Mouse (Mus musculus) fat pad, adult 2 months (tissue): Measurements from ENCODE around the gene Gm14214.

Source experiments
- DNase-seq: peaks from one replicate; pipeline ENCODE4 v3.0.0-alpha.2; 2011; ENCODE audit warnings: low read depth, low spot score; ENCODE audit errors: extremely low read depth

Gm14214 gene

GRCm38 (mm10) chr2:154776496-154776895, 6.7 kb upstream of the Gm14214 start:
- DNase-seq, result no peak

- DNase-seq, result no peak
Observed at GRCm38 (mm10) chr2:154774032-154774431, 4.2 kb upstream of the Gm14214 start.

GRCm38 (mm10) chr2:154771604-154772003, 1.8 kb upstream of the Gm14214 start:
- no peak for DNase-seq

GRCm38 (mm10) chr2:154767051-154767450, 2.8 kb downstream of the Gm14214 start:
- no peak for DNase-seq

- DNase-seq, result no peak
Observed at GRCm38 (mm10) chr2:154765554-154766008, 4.2 kb downstream of the Gm14214 start.

GRCm38 (mm10) chr2:154764828-154765497, 4.9 kb downstream of the Gm14214 start:
- no peak for DNase-seq

GRCm38 (mm10) chr2:154763226-154763625, 6.6 kb downstream of the Gm14214 start:
- no peak for DNase-seq

- DNase-seq, result no peak
Observed at GRCm38 (mm10) chr2:154758454-154758853, 11.4 kb downstream of the Gm14214 start.

GRCm38 (mm10) chr2:154757691-154758090, 12.1 kb downstream of the Gm14214 start:
- no peak for DNase-seq

- DNase-seq, result no peak
Observed at GRCm38 (mm10) chr2:154755791-154756190, 14.0 kb downstream of the Gm14214 start.

GRCm38 (mm10) chr2:154754068-154754560, 15.7 kb downstream of the Gm14214 start:
- no peak for DNase-seq

- DNase-seq, result no peak
Observed at GRCm38 (mm10) chr2:154751924-154752323, 17.9 kb downstream of the Gm14214 start.

- no peak for DNase-seq
Observed at GRCm38 (mm10) chr2:154749046-154750036, 20.5 kb downstream of the Gm14214 start.

GRCm38 (mm10) chr2:154748383-154748782, 21.4 kb downstream of the Gm14214 start:
- DNase-seq, result no peak

GRCm38 (mm10) chr2:154743915-154744314, 25.9 kb downstream of the Gm14214 start:
- no peak for DNase-seq

GRCm38 (mm10) chr2:154742911-154743819, 26.7 kb downstream of the Gm14214 start:
- DNase-seq, result no peak

GRCm38 (mm10) chr2:154738621-154739020, 31.2 kb downstream of the Gm14214 start:
- DNase-seq, result no peak

- no peak for DNase-seq
Observed at GRCm38 (mm10) chr2:154735986-154736385, 33.8 kb downstream of the Gm14214 start.

GRCm38 (mm10) chr2:154735416-154735815, 34.4 kb downstream of the Gm14214 start:
- DNase-seq, result no peak

GRCm38 (mm10) chr2:154734977-154735376, 34.9 kb downstream of the Gm14214 start:
- DNase-seq, result no peak
